Mouse (Mus musculus) stomach, embryonic 15.5 days (tissue): ENCODE data around the gene Cpne7. TPM values are rescaled to one million over a fixed set of nuclear protein-coding genes. Genes with fewer than 3 reads are reported as not detected.

Source experiments
- ATAC-seq: fragments of 200-750 bp; cut with Nextera tagmentation; 2 replicates; pipeline ENCODE4 v1.8.0; 2017; ENCODE audit warnings: low read depth, moderate number of reproducible peaks, moderate TSS enrichment; ENCODE audit not compliant: insufficient read depth, low FRiP score
- H3K27ac ChIP-seq: fragments of 300-500 bp; sonication (generic); 2 replicates; pipeline ENCODE4 v1.5.1; 2015; ENCODE audit warnings: mild to moderate bottlenecking, inconsistent platforms
- H3K27me3 ChIP-seq: fragments of 300-500 bp; sonication (generic); replicated peaks from 2 replicates; pipeline ENCODE4 v1.6.1; 2015; ENCODE audit warnings: inconsistent platforms
- H3K36me3 ChIP-seq: fragments of 300-500 bp; sonication (generic); 2 replicates; pipeline ENCODE4 v1.6.1; 2015; ENCODE audit warnings: inconsistent platforms
- H3K4me1 ChIP-seq: fragments of 300-500 bp; sonication (generic); 2 replicates; pipeline ENCODE4 v1.6.1; 2015; ENCODE audit warnings: inconsistent platforms
- H3K4me2 ChIP-seq: fragments of 300-500 bp; sonication (generic); 2 replicates; pipeline ENCODE4 v1.6.1; 2015; ENCODE audit warnings: mild to moderate bottlenecking, inconsistent platforms
- H3K4me3 ChIP-seq: fragments of 300-500 bp; sonication (generic); replicated peaks from 2 replicates; pipeline ENCODE4 v1.5.1; 2015; ENCODE audit warnings: inconsistent platforms
- H3K9ac ChIP-seq: fragments of 300-500 bp; sonication (generic); 2 replicates; pipeline ENCODE4 v1.6.1; 2015; ENCODE audit warnings: inconsistent platforms
- H3K9me3 ChIP-seq: fragments of 300-500 bp; sonication (generic); 2 replicates; pipeline ENCODE4 v1.6.1; 2016; ENCODE audit warnings: inconsistent platforms
- WGBS: fragments of 180-500 bp; shearing (Covaris S2); methylation state at CpG from one replicate; pipeline ENCODE4 v1.1.7; 2015; 5-methylcytosine and 5-hydroxymethylcytosine counted together
- microRNA-seq: library from miRNA; unstranded; fragments of <30 nt; microRNA quantifications from one replicate; pipeline ENCODE4, GENCODE M21; 2016
- polyA plus RNA-seq: library from polyadenylated mRNA; unstranded; fragments of >200 nt; fragmentation: Nextera tagmentation; extraction: Ambion mirVana; gene quantifications from 2 replicates; pipeline ENCODE4 v1.2.1, GENCODE M21; 2015

Gene Cpne7
- polyA plus RNA-seq, 1 experiment from 2014 or later = 2.0 TPM

GRCm38 (mm10) chr8:123145279-123145678, 28.1 kb downstream of the Cpne7 start:
- Histone ChIP-seq H3K4me1 (peaks cover 11% of the 10 kb centered on the region), H3K4me3 (no peak overlapping the region), H3K36me3 (no peaks in the 10 kb centered on the region), H3K9ac (no peak overlapping the region), H3K27me3 (no peaks in the 10 kb centered on the region), H3K4me2 (no peak overlapping the region), H3K27ac (peak overlapping the region; percentile 83; the same call in 1 of the 2 replicates), H3K9me3 (no peaks in the 10 kb centered on the region)
- WGBS = 52% methylated on average over 6 of the region's 6 CpGs
- no peak for ATAC-seq

- Histone ChIP-seq H3K4me3 (no peak overlapping the region), H3K27ac (peak overlapping the region; percentile 83), H3K9me3 (no peaks in the 10 kb centered on the region), H3K36me3 (no peaks in the 10 kb centered on the region), H3K4me1 (peaks cover 11% of the 10 kb centered on the region), H3K4me2 (no peak overlapping the region), H3K9ac (no peak overlapping the region), H3K27me3 (no peaks in the 10 kb centered on the region)
- WGBS = 46% methylated on average over 7 of the region's 7 CpGs
- ATAC-seq = no peak
Observed at GRCm38 (mm10) chr8:123146390-123146789, 29.2 kb downstream of the Cpne7 start.

GRCm38 (mm10) chr8:123150737-123151171, 33.6 kb downstream of the Cpne7 start:
- Histone ChIP-seq H3K4me3 (no peak overlapping the region), H3K27me3 (no peaks in the 10 kb centered on the region), H3K36me3 (no peaks in the 10 kb centered on the region), H3K9ac (no peak overlapping the region), H3K4me1 (no peaks in the 10 kb centered on the region; the same call in 1 of the 2 replicates), H3K9me3 (no peaks in the 10 kb centered on the region), H3K4me2 (no peak overlapping the region), H3K27ac (peak overlapping the region; percentile 67)
- WGBS = 40% methylated on average over 9 of the region's 9 CpGs
- ATAC-seq = peak; percentile 34; the same call in 1 of the 2 replicates

GRCm38 (mm10) chr8:123155177-123155576, 38.0 kb downstream of the Cpne7 start:
- peaks cover 15% of the 10 kb centered on the region; the same call in 1 of the 2 replicates for H3K4me1 ChIP-seq
- WGBS = 76% methylated on average over 5 of the region's 5 CpGs

GRCm38 (mm10) chr8:123156070-123156773, 39.0 kb downstream of the Cpne7 start:
- Histone ChIP-seq H3K9me3 (no peaks in the 10 kb centered on the region), H3K4me2 (no peak overlapping the region), H3K27ac (no peak overlapping the region), H3K9ac (no peak overlapping the region), H3K27me3 (no peaks in the 10 kb centered on the region), H3K36me3 (no peaks in the 10 kb centered on the region), H3K4me3 (no peak overlapping the region), H3K4me1 (peaks cover 15% of the 10 kb centered on the region; the same call in 1 of the 2 replicates)
- peak; percentile 80 for ATAC-seq
- WGBS = 59% methylated on average over 9 of the region's 9 CpGs

More at GRCm38 (mm10) chr8:123155177-123155576, 38.0 kb downstream of the Cpne7 start:
- Histone ChIP-seq H3K9ac (no peak overlapping the region), H3K9me3 (no peaks in the 10 kb centered on the region), H3K36me3 (no peaks in the 10 kb centered on the region), H3K27ac (no peak overlapping the region), H3K4me3 (no peak overlapping the region), H3K27me3 (no peaks in the 10 kb centered on the region), H3K4me2 (no peak overlapping the region)
- ATAC-seq = no peak

- H3K27me3 ChIP-seq = no peaks in the 10 kb centered on the region
- 23% methylated on average over 13 of the region's 13 CpGs for WGBS
- peak within 1 kb of the TSS; percentile 50 for H3K4me2 ChIP-seq
- peaks cover 15% of the 10 kb centered on the region; the same call in 1 of the 2 replicates for H3K4me1 ChIP-seq
- ATAC-seq = peak; percentile 37; the same call in 1 of the 2 replicates
- no peak within 1 kb of the TSS for H3K27ac ChIP-seq
- peak within 1 kb of the TSS; percentile 30 for H3K4me3 ChIP-seq
- no peak within 1 kb of the TSS for H3K9ac ChIP-seq
- no peaks in the 10 kb centered on the region for H3K9me3 ChIP-seq
- H3K36me3 ChIP-seq = no peaks in the 10 kb centered on the region
Observed at GRCm38 (mm10) chr8:123157888-123158465, 40.8 kb downstream of the Cpne7 start, which contains the start of gene Sult5a1. Gene Sult5a1 (minus strand): TSS chr8:123158315.

- Histone ChIP-seq H3K36me3 (no peaks in the 10 kb centered on the region), H3K4me2 (no peak overlapping the region), H3K4me3 (no peak overlapping the region), H3K27me3 (no peaks in the 10 kb centered on the region), H3K9ac (no peak overlapping the region), H3K4me1 (0 out of 2 replicates have a peak, but pooled peaks cover 6% of the 10 kb centered on the region), H3K27ac (no peak overlapping the region), H3K9me3 (no peaks in the 10 kb centered on the region)
- 55% methylated on average over 3 of the region's 3 CpGs for WGBS
- ATAC-seq = no peak
Observed at GRCm38 (mm10) chr8:123181391-123181790, 64.2 kb downstream of the Cpne7 start.

Small RNAs within 50 kb of the gene (microRNA-seq; reads per million reads assigned to microRNA genes)
- gene Mir7079 (not detected), gene Mir7080 (not detected)

Other genes with a start within 250 kb of the Cpne7 start
- 63.9 and 67.3 TPM in 2 replicates for gene Ankrd11, start 75.1 kb upstream of the Cpne7 start, polyA plus RNA-seq
- 48.2 and 50.7 TPM in 2 replicates for gene Spg7, start 54.4 kb upstream of the Cpne7 start, polyA plus RNA-seq
- gene Rpl13, start 15.0 kb upstream of the Cpne7 start, polyA plus RNA-seq = 1,122 and 1,488 TPM in 2 replicates
- 14.2 and 15.6 TPM in 2 replicates for gene Sult5a1, start 40.9 kb downstream of the Cpne7 start, polyA plus RNA-seq
- 2.0 and 3.9 TPM in 2 replicates for gene Dpep1, start 68.9 kb downstream of the Cpne7 start, polyA plus RNA-seq
- gene Chmp1a, start 95.4 kb downstream of the Cpne7 start, polyA plus RNA-seq = 135 and 150 TPM in 2 replicates
- 3.0 and 3.1 TPM in 2 replicates for gene Spata33, start 95.5 kb downstream of the Cpne7 start, polyA plus RNA-seq
- gene Cdk10, start 107.5 kb downstream of the Cpne7 start, polyA plus RNA-seq = 28.8 and 30.6 TPM in 2 replicates
- gene Spata2l, start 118.9 kb downstream of the Cpne7 start, polyA plus RNA-seq = 5.0 and 5.8 TPM in 2 replicates
- gene Zfp276, start 136.8 kb downstream of the Cpne7 start, polyA plus RNA-seq = 19.8 and 21.0 TPM in 2 replicates
- gene Vps9d1, start 137.0 kb downstream of the Cpne7 start, polyA plus RNA-seq = 20.5 and 22.5 TPM in 2 replicates
- gene Fanca, start 201.2 kb downstream of the Cpne7 start, polyA plus RNA-seq = 20.9 and 22.8 TPM in 2 replicates
- gene Spire2, start 215.3 kb downstream of the Cpne7 start, polyA plus RNA-seq = 5.4 and 5.9 TPM in 2 replicates